Mouse (Mus musculus): ENCODE data around the gene Klf15.

GRCm38 (mm10) chr6:90501222-90501940, 39.0 kb downstream of the Klf15 start:
- TF ChIP-seq POLR2A (IDR thresholded peaks at IDR 0.05; ENCODE audit: low read depth, low read length) (no peak), CTCF (IDR thresholded peaks at IDR 0.05; ENCODE audit: extremely low read depth, insufficient read length, insufficient replicate concordance, low read depth, low read length) (no peak)
